Mouse (Mus musculus): Measurements from ENCODE around the gene Atp1b3. TPM values are rescaled to one million over a fixed set of nuclear protein-coding genes. Genes with fewer than 3 reads are reported as not detected.

Atp1b3 gene
- polyA plus RNA-seq, 1 experiment from 2014 or later = 182 TPM

DNA sequence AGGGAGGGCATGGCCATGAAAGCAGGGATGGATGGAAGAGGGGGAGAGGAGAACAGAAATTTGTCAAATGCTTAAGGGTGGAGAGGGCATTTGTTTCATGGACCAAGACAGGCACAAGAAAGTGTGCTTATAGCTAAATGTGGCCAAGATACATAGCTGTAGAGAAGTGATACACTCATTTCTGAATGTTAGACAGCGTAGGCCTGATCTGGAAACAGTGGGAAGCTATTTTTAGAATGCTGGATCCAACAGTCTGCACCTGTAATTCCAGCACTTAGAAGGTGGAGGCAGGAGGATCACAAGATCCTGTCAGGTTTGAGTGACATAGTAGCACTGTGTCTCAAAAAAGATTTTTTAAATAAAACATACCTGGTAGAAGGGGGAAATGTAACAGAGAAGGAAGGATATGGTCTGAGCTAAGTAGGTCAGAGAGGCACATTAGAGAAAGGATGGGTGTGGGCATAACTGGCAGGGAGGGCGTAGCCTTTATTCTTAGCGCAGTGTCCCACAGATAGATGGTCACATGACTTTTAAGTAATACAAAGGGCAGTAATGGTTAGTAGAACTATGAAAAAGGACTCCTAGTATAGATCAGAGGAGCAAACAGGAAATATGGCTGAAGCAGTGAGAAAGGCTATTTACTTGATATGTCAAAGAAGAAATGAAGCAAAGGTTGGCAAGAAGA is 64.8 kb downstream of the Atp1b3 start:
- Histone ChIP-seq H3K4me2 (ENCODE audit: low read length) (no peak overlapping the region), H3K27me3 (ENCODE audit: insufficient read depth, low read length) (no peaks in the 10 kb centered on the region), H3K4me3 (replicated peaks; ENCODE audit: low read depth, low read length) (no peak overlapping the region), H3K9ac (ENCODE audit: low read depth, low read length) (no peak overlapping the region), H3K36me3 (ENCODE audit: insufficient read depth, low read length) (peaks cover 23% of the 10 kb centered on the region), H3K9me3 (replicated peaks; ENCODE audit: low read length) (no peaks in the 10 kb centered on the region), H3K4me1 (replicated peaks; ENCODE audit: insufficient read depth, low read length) (no peaks in the 10 kb centered on the region), H3K27ac (no peak overlapping the region)
- DNase-seq (ENCODE audit: low spot score) (no peak), ATAC-seq (replicated peaks; ENCODE audit: low FRiP score, low read depth) (no peak)
- WGBS = 99% methylated on average over 3 of the region's 3 CpGs
- no peak for TF ChIP-seq CTCF (IDR thresholded peaks at IDR 0.05; ENCODE audit: low read depth)

DNA sequence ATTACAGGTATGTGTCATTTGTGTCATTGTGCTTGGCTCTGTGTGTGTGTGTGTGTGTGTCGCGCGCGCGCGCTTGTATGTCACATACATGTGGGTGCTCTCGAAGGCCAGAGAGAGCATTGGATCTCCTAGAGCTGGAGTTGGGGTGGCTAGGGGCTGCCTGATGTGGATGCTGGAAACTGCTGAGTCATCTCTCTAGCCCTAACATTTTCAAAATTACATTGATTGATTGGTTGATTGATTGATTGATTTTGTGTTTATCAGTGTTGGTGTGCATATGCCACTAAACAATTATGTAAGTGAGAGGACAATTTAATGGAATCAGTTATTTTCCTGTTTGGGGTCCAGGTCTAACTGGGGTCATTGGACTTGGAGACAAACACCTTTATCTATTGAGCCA is 72.1 kb downstream of the Atp1b3 start:
- WGBS = 98% methylated on average over 7 of the region's 7 CpGs
- no peak overlapping the region for H3K4me2 ChIP-seq (ENCODE audit: low read length)
- H3K36me3 ChIP-seq (ENCODE audit: insufficient read depth, low read length) = peaks cover 14% of the 10 kb centered on the region; the same call in 1 of the 2 replicates
- no peaks in the 10 kb centered on the region for H3K4me1 ChIP-seq (replicated peaks; ENCODE audit: insufficient read depth, low read length)
- H3K9me3 ChIP-seq (replicated peaks; ENCODE audit: low read length) = no peaks in the 10 kb centered on the region
- ATAC-seq (replicated peaks; ENCODE audit: low FRiP score, low read depth) = no peak
- TF ChIP-seq CTCF (IDR thresholded peaks at IDR 0.05; ENCODE audit: low read depth) = no peak
- DNase-seq (ENCODE audit: low spot score) = no peak
- H3K9ac ChIP-seq (ENCODE audit: low read depth, low read length) = no peak overlapping the region
- H3K27me3 ChIP-seq (ENCODE audit: insufficient read depth, low read length) = no peaks in the 10 kb centered on the region
- no peak overlapping the region for H3K4me3 ChIP-seq (replicated peaks; ENCODE audit: low read depth, low read length)
- no peak overlapping the region for H3K27ac ChIP-seq

DNA sequence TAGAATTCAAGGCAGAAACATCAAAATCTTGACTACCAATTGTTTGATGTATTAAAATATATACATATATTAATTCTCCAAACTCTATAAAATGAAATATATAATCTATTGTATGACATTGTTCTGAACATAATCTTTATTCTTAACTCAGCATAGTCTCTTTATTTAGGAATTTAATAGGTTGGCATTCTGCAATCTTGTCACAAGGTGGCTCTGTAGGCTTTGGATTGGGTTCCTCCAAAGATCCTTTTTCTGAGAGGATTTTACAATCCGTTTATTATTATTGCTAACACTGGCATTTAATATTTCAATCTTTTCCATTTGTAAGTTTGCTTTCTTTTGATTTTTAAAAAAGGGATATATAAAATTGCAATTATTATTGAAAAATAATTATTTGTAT is 79.3 kb downstream of the Atp1b3 start:
- no peak overlapping the region for H3K4me3 ChIP-seq (replicated peaks; ENCODE audit: low read depth, low read length)
- H3K4me1 ChIP-seq (replicated peaks; ENCODE audit: insufficient read depth, low read length) = no peaks in the 10 kb centered on the region
- no peak overlapping the region for H3K27ac ChIP-seq
- ATAC-seq (replicated peaks; ENCODE audit: low FRiP score, low read depth) (no peak), DNase-seq (ENCODE audit: low spot score) (peak; percentile 69)
- WGBS = 31% methylated on average over 1 of the region's 1 CpGs
- H3K27me3 ChIP-seq (ENCODE audit: insufficient read depth, low read length) = no peaks in the 10 kb centered on the region
- peak; percentile 76 for TF ChIP-seq CTCF (IDR thresholded peaks at IDR 0.05; ENCODE audit: low read depth)
- H3K36me3 ChIP-seq (ENCODE audit: insufficient read depth, low read length) = peaks cover 5% of the 10 kb centered on the region; the same call in 1 of the 2 replicates
- H3K9ac ChIP-seq (ENCODE audit: low read depth, low read length) = no peak overlapping the region
- H3K4me2 ChIP-seq (ENCODE audit: low read length) = no peak overlapping the region
- no peaks in the 10 kb centered on the region for H3K9me3 ChIP-seq (replicated peaks; ENCODE audit: low read length)

Other genes starting within 250 kb of the Atp1b3 start
- 5.4 and 5.9 TPM in 2 replicates for gene Gk5, start 245.1 kb downstream of the Atp1b3 start, polyA plus RNA-seq (2015; fragmentation: Nextera tagmentation; extraction: Ambion mirVana)
- 51.4 and 56.8 TPM in 2 replicates for gene Tfdp2, start 168.2 kb downstream of the Atp1b3 start, polyA plus RNA-seq (2015; fragmentation: Nextera tagmentation; extraction: Ambion mirVana)
- 241 and 255 TPM in 2 replicates for gene Rnf7, start 114.2 kb upstream of the Atp1b3 start, polyA plus RNA-seq (2015; fragmentation: Nextera tagmentation; extraction: Ambion mirVana)
- gene Gm28729, start 160.8 kb upstream of the Atp1b3 start, polyA plus RNA-seq (2015; fragmentation: Nextera tagmentation; extraction: Ambion mirVana) = 0.09 TPM in 1 of 2 replicates, not detected in the other

Measured in kidney, postnatal 0 days (tissue).